Mouse (Mus musculus): ENCODE data around the gene Npb. TPM values are rescaled to one million over a fixed set of nuclear protein-coding genes. Genes with fewer than 3 reads are reported as not detected.
A peak's percentile ranks its signal among the peaks of the same experiment; 100 is the strongest.

Npb gene
- polyA plus RNA-seq, 1 experiment: 24.6 TPM

DNA sequence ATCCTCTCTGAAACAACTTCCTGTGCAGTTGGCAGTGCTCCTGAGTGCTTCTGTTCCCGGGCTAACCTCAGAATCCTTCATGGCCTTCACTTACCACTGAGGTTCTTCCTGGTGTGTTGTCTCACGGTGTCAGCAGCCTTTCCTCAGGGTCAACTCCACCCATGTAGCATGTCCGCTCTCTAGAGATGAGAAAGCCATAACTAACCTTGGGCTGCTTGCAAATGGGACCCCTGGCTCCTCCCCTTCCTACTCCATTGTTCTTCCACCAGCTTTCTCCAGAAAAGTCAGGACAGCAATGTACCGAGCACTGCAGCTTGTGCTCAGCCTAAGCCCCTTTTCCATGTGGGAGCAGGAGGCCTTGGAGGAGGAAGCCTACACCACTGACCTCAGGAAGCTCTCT, 1.5 kb upstream of the Npb start:
- no peaks in the 10 kb centered on the region for H3K27me3 ChIP-seq (ENCODE audit: control insufficient read depth, insufficient read depth, low read length)
- H3K4me1 ChIP-seq (ENCODE audit: control insufficient read depth, insufficient read depth, low read length): peaks cover 14% of the 10 kb centered on the region
- H3K4me3 ChIP-seq (ENCODE audit: control insufficient read depth, low read depth, low read length): no peak overlapping the region
- no peak for TF ChIP-seq POLR2A (IDR thresholded peaks at IDR 0.05; ENCODE audit: control insufficient read depth, low read depth, low read length)
- no peak for TF ChIP-seq CTCF (IDR thresholded peaks at IDR 0.05; ENCODE audit: control insufficient read depth, insufficient read depth, insufficient replicate concordance, low read depth, low read length)
- no peak overlapping the region for H3K27ac ChIP-seq (ENCODE audit: control insufficient read depth, insufficient read depth, low read depth, low read length)
- peaks cover 2% of the 10 kb centered on the region; the same call in 1 of the 2 replicates for H3K36me3 ChIP-seq (ENCODE audit: control insufficient read depth, insufficient read depth, low read length)

DNA sequence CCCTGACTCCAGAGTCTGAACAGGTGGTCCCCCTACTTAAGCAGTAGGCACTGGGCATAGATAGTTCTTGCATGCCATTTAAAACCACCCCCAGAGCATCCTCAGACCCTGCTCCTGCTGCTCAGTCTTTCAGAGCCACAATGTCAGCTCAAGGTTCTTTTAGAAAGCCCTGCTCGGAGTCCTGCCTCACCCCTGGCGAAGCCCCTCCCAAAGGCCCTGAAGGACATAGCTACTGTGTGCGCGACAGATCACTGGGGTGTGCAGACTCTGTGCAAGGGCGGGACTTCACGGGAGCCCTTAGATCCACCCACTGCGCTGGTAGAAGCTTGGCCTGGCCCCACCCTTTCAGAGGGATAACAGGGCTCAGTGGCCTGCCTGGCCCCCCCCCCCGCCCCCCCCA, 973 bp downstream of the Npb start:
- Histone ChIP-seq H3K36me3 (ENCODE audit: control insufficient read depth, insufficient read depth, low read length) (no peaks in the 10 kb centered on the region; the same call in 1 of the 2 replicates), H3K4me1 (ENCODE audit: control insufficient read depth, insufficient read depth, low read length) (peaks cover 14% of the 10 kb centered on the region), H3K4me3 (ENCODE audit: control insufficient read depth, low read depth, low read length) (peak overlapping the region; percentile 71), H3K27me3 (ENCODE audit: control insufficient read depth, insufficient read depth, low read length) (no peaks in the 10 kb centered on the region), H3K27ac (ENCODE audit: control insufficient read depth, insufficient read depth, low read depth, low read length) (no peak overlapping the region)
- 0 out of 2 replicates have a peak, but pooled peaks have one; percentile 0 for TF ChIP-seq POLR2A (IDR thresholded peaks at IDR 0.05; ENCODE audit: control insufficient read depth, low read depth, low read length)
- TF ChIP-seq CTCF (IDR thresholded peaks at IDR 0.05; ENCODE audit: control insufficient read depth, insufficient read depth, insufficient replicate concordance, low read depth, low read length): no peak

DNA sequence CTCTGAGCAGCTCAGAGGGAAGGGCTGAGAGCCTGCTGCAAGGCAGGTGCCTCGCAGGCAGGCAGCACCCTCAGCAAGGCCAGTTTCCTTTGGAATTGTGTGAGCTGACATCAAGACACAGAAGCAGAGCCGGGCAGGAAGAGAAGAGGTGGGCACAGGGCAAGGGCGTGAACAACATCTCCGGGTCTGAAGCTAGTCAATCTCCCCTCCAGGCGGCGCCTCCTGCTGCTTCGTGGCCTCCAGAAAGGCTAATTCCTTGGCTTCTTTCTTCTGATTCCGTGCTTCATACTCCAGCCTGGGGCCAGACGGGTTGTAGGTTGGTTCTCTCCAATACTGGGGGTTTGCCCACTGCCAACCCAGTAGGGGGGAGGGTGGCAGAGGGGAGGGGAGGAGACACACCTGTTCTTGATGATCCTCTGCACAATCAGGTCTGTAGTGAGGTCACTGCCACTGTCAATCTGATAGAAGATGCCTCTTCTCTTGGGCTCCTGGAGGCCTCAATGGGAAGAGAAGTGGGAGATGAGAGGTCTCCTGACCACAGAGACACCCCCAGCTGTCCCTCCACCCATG, 2.3 kb downstream of the Npb start:
- Histone ChIP-seq H3K4me3 (ENCODE audit: control insufficient read depth, low read depth, low read length) (no peak overlapping the region), H3K4me1 (ENCODE audit: control insufficient read depth, insufficient read depth, low read length) (peaks cover 14% of the 10 kb centered on the region), H3K27me3 (ENCODE audit: control insufficient read depth, insufficient read depth, low read length) (no peaks in the 10 kb centered on the region), H3K27ac (ENCODE audit: control insufficient read depth, insufficient read depth, low read depth, low read length) (no peak overlapping the region), H3K36me3 (ENCODE audit: control insufficient read depth, insufficient read depth, low read length) (no peaks in the 10 kb centered on the region; the same call in 1 of the 2 replicates)
- TF ChIP-seq CTCF (IDR thresholded peaks at IDR 0.05; ENCODE audit: control insufficient read depth, insufficient read depth, insufficient replicate concordance, low read depth, low read length): no peak
- TF ChIP-seq POLR2A (IDR thresholded peaks at IDR 0.05; ENCODE audit: control insufficient read depth, low read depth, low read length): no peak

DNA sequence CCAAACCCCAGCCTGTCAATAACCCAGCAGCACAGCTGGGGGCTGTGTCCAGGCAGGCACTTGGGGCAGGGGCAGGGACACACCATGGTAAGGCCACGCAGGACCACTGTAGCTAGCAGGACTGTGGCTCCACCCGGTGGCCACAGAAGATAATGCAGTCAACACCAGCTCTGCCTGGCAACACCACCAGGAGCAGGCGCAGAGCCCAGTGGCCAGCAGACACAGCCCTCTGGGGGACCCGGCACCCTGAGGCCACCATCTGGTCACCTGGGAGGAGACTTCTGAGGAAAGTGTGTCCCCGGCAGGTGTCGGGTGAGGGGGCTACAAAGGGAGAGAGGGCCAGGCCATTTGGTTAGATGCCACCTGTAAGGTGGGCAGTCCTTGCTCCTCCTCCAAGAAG, 4.5 kb downstream of the Npb start:
- no peaks in the 10 kb centered on the region; the same call in 1 of the 2 replicates for H3K36me3 ChIP-seq (ENCODE audit: control insufficient read depth, insufficient read depth, low read length)
- peaks cover 19% of the 10 kb centered on the region for H3K4me1 ChIP-seq (ENCODE audit: control insufficient read depth, insufficient read depth, low read length)
- H3K27me3 ChIP-seq (ENCODE audit: control insufficient read depth, insufficient read depth, low read length): no peaks in the 10 kb centered on the region
- no peak overlapping the region for H3K27ac ChIP-seq (ENCODE audit: control insufficient read depth, insufficient read depth, low read depth, low read length)
- peak; percentile 86; the same call in 1 of the 2 replicates for TF ChIP-seq CTCF (IDR thresholded peaks at IDR 0.05; ENCODE audit: control insufficient read depth, insufficient read depth, insufficient replicate concordance, low read depth, low read length)
- TF ChIP-seq POLR2A (IDR thresholded peaks at IDR 0.05; ENCODE audit: control insufficient read depth, low read depth, low read length): no peak
- no peak overlapping the region for H3K4me3 ChIP-seq (ENCODE audit: control insufficient read depth, low read depth, low read length)

DNA sequence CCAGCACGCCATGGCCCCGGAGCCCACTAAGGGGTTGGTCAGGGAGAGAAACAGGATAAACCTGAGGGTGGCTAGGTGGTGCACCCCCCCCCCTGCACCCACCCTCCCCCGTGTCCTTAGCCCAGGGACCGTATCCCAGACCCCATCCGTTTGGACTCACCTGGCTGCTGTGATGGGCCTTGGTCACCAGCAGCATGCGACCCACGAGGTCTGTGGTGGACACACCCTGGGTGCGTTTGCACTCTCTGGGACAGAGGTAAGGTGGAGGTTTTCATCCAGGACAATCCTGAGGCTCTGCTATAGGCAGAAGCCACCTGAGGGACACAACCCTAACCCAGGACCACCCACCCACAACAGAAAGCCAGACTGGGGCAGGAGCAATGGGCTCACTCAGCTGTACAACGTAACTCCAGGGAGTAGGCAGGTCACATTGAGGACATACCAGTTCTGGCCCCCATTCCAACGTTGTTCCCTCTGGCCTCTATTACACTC, 5.2 kb downstream of the Npb start:
- Histone ChIP-seq H3K27ac (ENCODE audit: control insufficient read depth, insufficient read depth, low read depth, low read length) (no peak overlapping the region), H3K27me3 (ENCODE audit: control insufficient read depth, insufficient read depth, low read length) (no peaks in the 10 kb centered on the region), H3K4me3 (ENCODE audit: control insufficient read depth, low read depth, low read length) (no peak overlapping the region), H3K36me3 (ENCODE audit: control insufficient read depth, insufficient read depth, low read length) (no peaks in the 10 kb centered on the region; the same call in 1 of the 2 replicates), H3K4me1 (ENCODE audit: control insufficient read depth, insufficient read depth, low read length) (peaks cover 21% of the 10 kb centered on the region)
- TF ChIP-seq CTCF (IDR thresholded peaks at IDR 0.05; ENCODE audit: control insufficient read depth, insufficient read depth, insufficient replicate concordance, low read depth, low read length): no peak
- no peak for TF ChIP-seq POLR2A (IDR thresholded peaks at IDR 0.05; ENCODE audit: control insufficient read depth, low read depth, low read length)

DNA sequence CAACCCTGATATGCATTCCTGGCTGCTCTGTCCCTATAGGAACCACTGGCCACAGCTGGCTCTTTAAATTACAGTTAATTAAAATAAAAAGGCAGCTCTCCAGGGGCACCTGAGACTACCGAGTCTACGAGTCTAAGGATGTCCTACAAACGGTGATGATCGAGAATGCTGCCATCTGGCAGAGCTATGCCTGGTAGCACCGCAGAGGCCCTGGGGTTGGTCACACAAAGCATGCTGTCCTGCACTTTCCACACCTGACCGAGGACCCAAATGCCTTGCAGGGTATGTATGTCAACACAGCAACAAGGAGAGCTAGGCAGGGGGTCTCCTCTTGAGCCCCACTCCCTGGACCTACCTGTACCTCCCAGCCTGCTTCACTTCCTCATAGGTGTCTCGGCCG, 5.7 kb downstream of the Npb start:
- H3K4me3 ChIP-seq (ENCODE audit: control insufficient read depth, low read depth, low read length): no peak overlapping the region
- no peak overlapping the region for H3K27ac ChIP-seq (ENCODE audit: control insufficient read depth, insufficient read depth, low read depth, low read length)
- no peak for TF ChIP-seq CTCF (IDR thresholded peaks at IDR 0.05; ENCODE audit: control insufficient read depth, insufficient read depth, insufficient replicate concordance, low read depth, low read length)
- no peak for TF ChIP-seq POLR2A (IDR thresholded peaks at IDR 0.05; ENCODE audit: control insufficient read depth, low read depth, low read length)
- no peaks in the 10 kb centered on the region for H3K27me3 ChIP-seq (ENCODE audit: control insufficient read depth, insufficient read depth, low read length)
- no peaks in the 10 kb centered on the region; the same call in 1 of the 2 replicates for H3K36me3 ChIP-seq (ENCODE audit: control insufficient read depth, insufficient read depth, low read length)
- H3K4me1 ChIP-seq (ENCODE audit: control insufficient read depth, insufficient read depth, low read length): peaks cover 19% of the 10 kb centered on the region

DNA sequence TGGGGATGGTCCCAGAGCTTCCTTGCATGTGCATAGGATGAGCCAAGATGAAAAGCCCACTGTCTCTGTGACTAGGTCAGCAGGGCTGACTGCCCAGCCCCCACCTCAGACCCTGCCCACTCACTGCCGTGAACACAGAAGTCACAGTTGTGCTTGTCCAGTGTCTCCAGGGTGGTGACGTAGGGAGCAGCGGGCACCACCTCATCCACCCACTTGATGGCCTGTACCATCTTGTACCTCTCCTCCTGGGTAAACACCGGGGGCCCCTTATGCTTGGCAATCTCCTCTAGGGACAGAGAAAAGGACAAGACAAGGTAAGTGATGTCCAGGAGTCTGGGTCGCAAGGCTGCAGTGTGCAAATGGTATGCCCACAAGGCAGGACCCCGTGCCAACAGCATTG, 6.9 kb downstream of the Npb start:
- H3K4me3 ChIP-seq (ENCODE audit: control insufficient read depth, low read depth, low read length): no peak overlapping the region
- H3K27me3 ChIP-seq (ENCODE audit: control insufficient read depth, insufficient read depth, low read length): no peaks in the 10 kb centered on the region
- peaks cover 15% of the 10 kb centered on the region for H3K4me1 ChIP-seq (ENCODE audit: control insufficient read depth, insufficient read depth, low read length)
- no peak for TF ChIP-seq POLR2A (IDR thresholded peaks at IDR 0.05; ENCODE audit: control insufficient read depth, low read depth, low read length)
- no peak for TF ChIP-seq CTCF (IDR thresholded peaks at IDR 0.05; ENCODE audit: control insufficient read depth, insufficient read depth, insufficient replicate concordance, low read depth, low read length)
- H3K36me3 ChIP-seq (ENCODE audit: control insufficient read depth, insufficient read depth, low read length): no peaks in the 10 kb centered on the region; the same call in 1 of the 2 replicates
- no peak overlapping the region for H3K27ac ChIP-seq (ENCODE audit: control insufficient read depth, insufficient read depth, low read depth, low read length)

All from testis, adult 2 months (tissue).